Mouse (Mus musculus): Measurements from ENCODE around the gene Igf2bp2.
A peak's percentile ranks its signal among the peaks of the same experiment; 100 is the strongest.

The Igf2bp2 gene

DNA sequence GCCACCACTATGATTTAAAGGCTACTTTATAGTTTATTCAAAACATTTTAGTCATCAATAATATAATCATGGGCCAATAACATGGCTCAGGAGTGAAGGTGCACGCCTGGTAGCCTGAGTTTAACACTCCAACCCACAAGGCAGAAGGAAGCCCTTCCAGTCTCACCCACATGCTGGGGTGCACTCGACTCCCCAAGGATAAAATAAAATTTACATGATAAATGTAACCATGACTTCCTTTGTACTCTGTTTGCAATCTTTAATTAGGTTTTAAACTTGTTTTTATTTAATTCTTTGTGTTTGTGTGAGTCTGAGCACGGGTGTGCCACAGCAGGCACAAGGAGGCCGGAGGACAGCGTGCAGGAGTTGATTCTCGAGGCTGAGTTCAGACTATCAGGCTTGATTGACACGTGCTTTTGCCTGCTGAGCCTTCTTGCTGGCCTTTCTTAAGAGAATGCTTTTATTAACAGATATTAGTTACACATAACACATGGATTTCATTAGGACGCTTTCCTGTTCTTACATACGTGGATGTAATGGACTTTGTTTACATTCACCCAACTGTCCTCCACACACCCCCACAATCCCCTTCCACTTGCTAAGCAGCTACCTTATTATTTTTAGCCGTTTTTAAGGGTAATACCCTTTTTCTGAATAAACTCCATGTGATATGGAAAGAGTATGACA lies 13.3 kb downstream of the Igf2bp2 start:
- no peak for DNase-seq (ENCODE audit: low spot score in 2 of 2)

DNA sequence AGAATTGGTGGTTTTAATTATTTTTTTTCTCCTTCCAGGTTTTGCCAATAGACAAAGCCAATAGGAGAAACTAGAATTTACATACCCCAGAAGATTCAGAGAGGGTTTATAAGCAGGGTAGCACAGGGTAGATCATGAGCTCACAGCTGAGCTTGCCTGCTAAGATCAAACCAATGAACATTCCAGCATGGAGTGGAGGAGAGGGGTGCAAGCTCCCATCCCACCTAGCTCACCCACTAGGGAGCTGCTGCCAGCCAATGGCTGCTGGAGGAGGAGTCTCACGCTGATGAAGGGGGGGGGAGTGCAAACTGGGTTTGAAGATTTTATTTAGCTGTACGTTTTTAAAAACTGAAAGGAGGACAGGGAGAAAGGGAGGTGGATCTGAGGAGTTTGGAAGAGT lies 14.0 kb downstream of the Igf2bp2 start:
- DNase-seq (ENCODE audit: low spot score in 2 of 2): no peak

DNA sequence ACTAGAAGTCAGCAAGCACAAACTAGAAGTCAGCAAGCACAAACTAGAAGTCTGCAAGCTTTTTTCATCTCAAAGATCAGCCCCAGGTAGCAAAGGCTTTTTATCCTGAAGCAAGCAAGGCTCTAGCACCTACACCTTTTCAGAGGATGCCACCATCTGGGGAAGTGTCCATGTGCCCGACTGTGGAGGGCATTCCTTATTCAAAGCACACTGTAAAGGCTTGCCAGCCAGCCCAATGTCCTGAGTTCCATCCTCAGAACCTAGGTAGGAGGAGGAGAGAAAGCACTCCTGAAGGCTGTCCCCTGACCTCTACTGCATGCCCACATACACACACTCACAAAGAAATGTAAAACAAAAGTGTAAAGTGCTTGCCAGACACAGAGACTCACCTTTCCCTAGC lies 16.0 kb downstream of the Igf2bp2 start:
- no peak for DNase-seq (ENCODE audit: low spot score in 2 of 2)

GRCm38 (mm10) chr16:22146071-22146470 lies 17.0 kb downstream of the Igf2bp2 start:
- DNase-seq (ENCODE audit: low spot score in 2 of 2): no peak

DNA sequence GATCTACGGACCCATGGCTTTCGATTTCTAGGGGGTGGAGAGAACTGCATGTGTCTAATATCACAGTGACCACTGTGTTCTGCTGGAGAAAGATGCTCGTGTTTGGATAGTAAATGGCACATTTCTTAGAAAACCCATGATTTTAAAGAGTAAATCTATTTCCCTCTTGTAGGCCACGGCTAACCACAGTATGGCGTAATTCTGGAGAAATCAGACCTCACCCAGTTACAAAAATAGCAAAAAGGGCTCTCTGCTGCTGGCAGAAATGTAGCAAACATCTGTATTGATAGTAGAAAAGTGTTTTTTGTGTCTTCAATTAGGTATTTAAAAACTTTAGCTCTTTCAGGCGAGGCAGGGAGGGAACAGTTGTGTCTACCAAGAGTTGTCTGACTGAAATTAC lies 18.6 kb downstream of the Igf2bp2 start:
- no peak for DNase-seq (ENCODE audit: low spot score in 2 of 2)

DNA sequence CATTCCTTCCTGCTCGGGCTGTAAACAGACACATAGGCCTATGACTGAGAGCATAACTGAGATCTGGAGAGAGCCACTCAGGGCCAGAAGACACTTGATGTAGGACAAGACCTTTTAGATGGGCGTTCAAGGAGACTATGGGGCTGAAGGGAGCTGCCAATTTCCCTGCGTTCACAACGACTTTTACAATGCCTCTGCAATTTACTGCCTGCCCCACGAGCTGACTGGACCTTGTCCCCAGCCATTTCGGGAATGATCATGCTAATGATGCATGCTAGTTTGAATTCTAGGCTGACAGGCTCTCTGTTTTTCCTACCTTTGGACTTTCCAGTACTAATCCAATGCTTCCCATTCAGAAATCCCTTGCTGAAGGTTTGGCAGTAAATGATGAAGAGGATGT lies 22.2 kb downstream of the Igf2bp2 start:
- DNase-seq (ENCODE audit: low spot score in 2 of 2): no peak

DNA sequence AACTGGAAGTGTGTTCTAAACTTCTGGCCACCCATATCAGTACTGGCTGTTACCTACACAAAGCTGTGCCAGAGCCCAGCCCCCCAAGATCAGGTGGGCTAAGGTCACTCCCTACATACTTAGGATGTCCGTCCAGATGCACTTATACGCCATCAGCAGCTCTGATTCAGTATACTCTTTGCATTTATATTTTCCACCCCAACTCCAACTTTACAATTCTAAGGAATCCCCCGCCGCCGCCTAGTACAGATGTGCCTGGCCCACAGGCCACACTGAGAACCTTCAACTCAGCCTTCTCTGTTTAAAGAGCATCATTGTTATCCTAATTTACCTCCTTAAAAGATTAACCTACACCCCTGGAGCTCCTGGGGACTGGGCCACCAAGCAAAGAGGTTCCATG lies 23.3 kb downstream of the Igf2bp2 start:
- DNase-seq (ENCODE audit: low spot score in 2 of 2): no peak

- DNase-seq (ENCODE audit: low spot score in 2 of 2): no peak
Observed at GRCm38 (mm10) chr16:22136198-22136597, 26.9 kb downstream of the Igf2bp2 start.

GRCm38 (mm10) chr16:22131321-22131720 lies 31.8 kb downstream of the Igf2bp2 start:
- no peak for DNase-seq (ENCODE audit: low spot score in 2 of 2)

- no peak for DNase-seq (ENCODE audit: low spot score in 2 of 2)
Observed at GRCm38 (mm10) chr16:22129511-22129910, 33.6 kb downstream of the Igf2bp2 start.

- no peak for DNase-seq (ENCODE audit: low spot score in 2 of 2)
Observed at GRCm38 (mm10) chr16:22128595-22128994, 34.5 kb downstream of the Igf2bp2 start.

- no peak for DNase-seq (ENCODE audit: low spot score in 2 of 2)
Observed at GRCm38 (mm10) chr16:22127806-22128205, 35.3 kb downstream of the Igf2bp2 start.

GRCm38 (mm10) chr16:22126936-22127335 lies 36.2 kb downstream of the Igf2bp2 start:
- DNase-seq (ENCODE audit: low spot score in 2 of 2): no peak

GRCm38 (mm10) chr16:22124325-22124918 lies 38.7 kb downstream of the Igf2bp2 start:
- DNase-seq (ENCODE audit: low spot score in 2 of 2): no peak

DNA sequence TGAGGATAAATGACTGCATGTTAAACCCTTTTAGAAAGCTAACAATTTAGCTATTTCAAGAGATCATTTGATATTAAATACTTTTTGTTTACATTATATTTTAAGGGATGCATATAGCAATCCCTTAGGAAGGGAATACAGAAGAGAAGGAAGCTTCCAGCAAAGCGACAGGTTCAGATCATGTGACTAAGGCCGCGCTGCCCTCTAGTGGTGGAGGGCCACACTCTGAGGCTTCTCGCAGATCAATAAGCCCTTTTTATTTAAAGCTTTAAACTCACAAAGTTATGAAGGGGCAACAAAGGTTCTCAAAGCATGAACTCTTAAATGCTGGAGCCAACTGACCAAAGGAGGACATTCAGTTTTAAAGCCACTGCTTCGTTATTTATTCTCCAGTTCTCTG lies 39.4 kb downstream of the Igf2bp2 start:
- DNase-seq (ENCODE audit: low spot score in 2 of 2): peak; percentile 44 to 61

DNA sequence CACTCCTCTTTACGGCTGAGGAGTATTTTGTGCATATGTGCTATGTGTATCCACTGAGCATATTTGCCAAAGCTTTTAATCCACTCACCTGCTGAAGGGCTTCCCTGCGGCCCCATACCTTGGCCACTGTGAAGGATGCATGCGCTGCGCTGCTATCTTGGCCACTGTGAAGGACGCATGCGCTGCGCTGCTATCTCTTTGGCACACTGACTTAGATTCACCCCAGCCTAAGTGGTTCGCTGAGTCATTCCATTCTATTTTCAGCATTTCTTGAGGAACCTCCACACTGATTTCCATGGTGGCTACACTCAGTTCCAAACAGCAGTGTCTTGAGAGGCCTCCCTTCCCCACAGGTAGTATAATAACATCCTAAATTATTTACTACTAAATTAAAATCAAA lies 42.0 kb downstream of the Igf2bp2 start:
- no peak for DNase-seq (ENCODE audit: low spot score in 2 of 2)

- no peak for DNase-seq (ENCODE audit: low spot score in 2 of 2)
Observed at GRCm38 (mm10) chr16:22119524-22119923, 43.6 kb downstream of the Igf2bp2 start.

- no peak for DNase-seq (ENCODE audit: low spot score in 2 of 2)
Observed at GRCm38 (mm10) chr16:22118716-22119501, 44.2 kb downstream of the Igf2bp2 start.

GRCm38 (mm10) chr16:22118151-22118550 lies 44.9 kb downstream of the Igf2bp2 start:
- no peak for DNase-seq (ENCODE audit: low spot score in 2 of 2)

GRCm38 (mm10) chr16:22116748-22117147 lies 46.4 kb downstream of the Igf2bp2 start:
- DNase-seq (ENCODE audit: low spot score in 2 of 2): no peak

GRCm38 (mm10) chr16:22116058-22116457 lies 47.0 kb downstream of the Igf2bp2 start:
- no peak for DNase-seq (ENCODE audit: low spot score in 2 of 2)

DNA sequence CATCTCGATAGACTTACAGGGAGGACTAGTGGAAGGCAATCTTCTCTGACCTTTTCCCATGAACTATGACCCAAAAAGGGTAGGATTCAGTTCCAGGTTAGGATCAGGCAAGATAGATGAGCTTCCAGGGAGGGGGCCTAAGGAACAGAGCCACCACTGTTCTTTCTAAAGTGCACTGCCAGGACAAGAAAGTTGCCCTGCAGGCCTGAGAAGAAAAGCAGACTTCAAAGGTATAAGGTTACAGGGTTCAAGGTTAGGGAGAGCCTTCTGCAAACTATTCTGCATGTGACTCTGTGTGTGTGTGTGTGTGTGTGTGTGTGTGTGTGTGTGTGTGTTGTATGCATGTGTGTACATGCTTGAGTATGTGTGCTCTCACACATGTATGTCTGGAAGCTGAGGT lies 53.1 kb downstream of the Igf2bp2 start:
- DNase-seq (ENCODE audit: low spot score in 2 of 2): no peak

DNA sequence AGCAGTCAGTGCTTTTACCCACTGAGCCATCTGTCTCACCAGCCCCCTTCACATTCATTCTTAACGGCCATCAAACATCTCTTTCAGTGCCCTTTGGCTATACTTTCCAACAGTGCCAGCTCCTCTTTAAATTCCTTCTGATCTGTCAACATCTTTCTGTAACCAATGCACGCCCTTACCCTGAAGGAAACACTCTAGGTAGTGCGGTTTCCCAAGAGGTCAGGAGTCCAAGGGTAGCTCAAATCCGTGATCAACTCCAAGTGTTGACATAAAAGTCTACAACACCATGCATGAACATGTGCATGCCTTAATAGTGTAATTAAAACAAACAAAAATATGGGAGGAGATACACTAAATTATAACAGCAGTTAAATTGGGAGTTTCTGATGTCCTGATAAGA lies 53.9 kb downstream of the Igf2bp2 start:
- no peak for DNase-seq (ENCODE audit: low spot score in 2 of 2)
